Mouse (Mus musculus): ENCODE results near the gene Hhex.

The Hhex gene

GRCm38 (mm10) chr19:37449246-37449645 lies 14.6 kb downstream of the Hhex start:
- no peak for DNase-seq (ENCODE audit: low spot score)

DNA sequence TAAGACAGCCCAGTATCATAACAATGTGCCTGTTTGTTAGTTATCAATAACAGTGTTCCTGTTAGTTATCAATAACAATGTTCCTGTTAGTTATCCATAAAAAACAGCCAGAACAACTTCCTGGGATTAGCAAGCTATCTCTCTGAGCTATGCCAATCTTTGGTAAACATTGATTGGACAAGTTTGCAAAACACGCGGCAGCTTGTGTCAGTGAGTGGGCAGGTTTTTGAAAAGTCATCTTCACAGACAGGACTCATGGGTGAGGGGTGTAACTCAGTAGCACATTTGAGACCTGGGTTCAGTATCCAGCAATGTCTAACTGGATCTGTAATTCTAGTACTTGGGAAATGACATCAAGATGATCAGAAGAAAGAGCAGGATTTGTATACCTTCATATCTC lies 20.9 kb downstream of the Hhex start:
- no peak for DNase-seq (ENCODE audit: low spot score)

DNA sequence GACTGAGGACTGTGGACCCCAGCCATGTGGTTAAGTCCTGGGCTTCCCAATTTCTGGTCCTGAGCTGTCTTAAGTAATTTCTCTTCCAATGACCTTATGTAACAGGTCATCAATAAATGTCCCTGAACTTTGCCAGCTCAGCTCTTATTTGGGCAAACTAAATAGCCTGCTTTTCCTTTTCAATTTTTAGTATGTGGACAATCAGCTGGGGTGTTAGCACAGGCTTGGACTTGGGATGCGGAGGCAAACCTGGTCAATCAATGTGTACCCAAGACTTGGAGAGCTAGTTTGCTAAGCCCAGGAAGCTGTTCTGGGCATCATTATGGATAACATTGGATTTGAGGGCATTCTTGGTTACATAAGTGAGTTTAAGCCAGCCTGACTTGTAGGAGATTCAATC lies 21.4 kb downstream of the Hhex start:
- DNase-seq (ENCODE audit: low spot score) = no peak

GRCm38 (mm10) chr19:37458013-37458412 lies 23.4 kb downstream of the Hhex start:
- DNase-seq (ENCODE audit: low spot score) = no peak

GRCm38 (mm10) chr19:37466403-37466802 lies 31.8 kb downstream of the Hhex start:
- DNase-seq (ENCODE audit: low spot score) = no peak

DNA sequence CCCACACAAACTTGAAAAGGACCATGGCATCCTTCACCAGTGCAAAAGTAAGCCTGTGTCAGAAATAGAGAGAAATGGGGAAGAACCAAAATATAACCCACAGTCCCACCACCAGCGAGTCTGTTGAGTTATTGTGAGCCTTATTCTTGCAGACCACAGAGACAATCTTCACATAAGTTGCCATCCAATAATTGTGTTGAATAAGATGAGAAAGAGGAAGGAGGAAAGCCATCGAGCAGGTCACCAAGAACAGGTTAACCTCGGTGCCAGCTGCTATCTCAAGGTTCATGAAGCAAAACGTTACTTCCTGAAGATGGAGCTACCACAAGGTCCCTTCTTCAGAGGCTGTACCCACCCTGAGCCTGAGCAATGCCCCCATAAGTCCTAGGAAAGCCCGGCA lies 32.4 kb downstream of the Hhex start:
- DNase-seq (ENCODE audit: low spot score) = no peak

DNA sequence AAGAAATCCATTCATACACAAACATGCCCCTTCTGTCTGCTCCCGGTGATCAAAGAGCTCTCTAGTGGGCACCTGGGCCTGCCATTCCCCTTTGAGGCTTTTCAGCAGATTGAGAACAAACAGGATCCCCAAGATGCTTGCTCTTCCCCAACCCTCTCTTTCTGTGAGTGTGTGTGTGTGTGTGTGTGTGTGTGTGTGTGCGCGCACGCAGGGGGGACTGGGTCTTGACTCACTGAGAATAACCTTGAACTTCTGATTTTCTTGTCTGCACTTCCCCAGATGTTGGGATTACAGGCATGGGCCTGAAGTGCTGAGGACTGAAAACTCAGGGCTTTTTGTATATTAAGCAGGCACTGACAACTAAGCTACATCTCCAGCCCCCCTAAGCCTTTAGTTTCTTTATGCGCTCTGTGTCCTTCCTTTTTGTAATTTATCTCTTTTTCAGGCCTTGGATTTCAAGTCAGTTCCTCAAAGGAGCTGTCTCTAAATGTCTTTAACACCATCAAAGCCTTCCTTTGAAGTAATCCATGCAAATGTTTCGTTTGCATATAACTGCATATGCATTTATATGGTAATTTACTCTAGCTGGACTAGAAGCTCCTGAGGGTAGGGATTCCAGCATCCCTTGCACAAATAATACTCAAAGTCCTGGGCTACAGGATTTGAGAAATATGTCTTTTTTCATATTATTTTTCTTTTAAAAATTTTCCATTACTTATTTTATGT lies 34.4 kb downstream of the Hhex start:
- DNase-seq (ENCODE audit: low spot score) = no peak

DNA sequence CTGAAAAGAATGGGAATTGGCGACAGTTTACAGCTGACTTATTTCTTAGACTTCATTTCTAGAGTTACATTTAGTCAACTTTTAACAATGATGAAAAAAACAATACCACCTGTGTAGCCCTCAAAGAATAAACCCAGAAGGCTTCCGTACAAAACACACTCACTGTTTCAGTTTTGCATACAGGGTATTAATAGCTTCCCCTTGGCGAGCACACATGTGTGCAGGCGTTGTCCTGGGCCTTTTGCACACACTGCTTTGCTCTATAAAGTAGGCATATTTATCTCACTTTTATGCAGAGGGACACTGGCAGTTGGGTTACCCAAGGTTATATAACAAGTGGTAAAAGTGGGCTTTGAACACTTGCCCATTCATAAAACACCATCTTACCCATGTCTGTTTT lies 37.1 kb downstream of the Hhex start:
- DNase-seq (ENCODE audit: low spot score) = no peak

DNA sequence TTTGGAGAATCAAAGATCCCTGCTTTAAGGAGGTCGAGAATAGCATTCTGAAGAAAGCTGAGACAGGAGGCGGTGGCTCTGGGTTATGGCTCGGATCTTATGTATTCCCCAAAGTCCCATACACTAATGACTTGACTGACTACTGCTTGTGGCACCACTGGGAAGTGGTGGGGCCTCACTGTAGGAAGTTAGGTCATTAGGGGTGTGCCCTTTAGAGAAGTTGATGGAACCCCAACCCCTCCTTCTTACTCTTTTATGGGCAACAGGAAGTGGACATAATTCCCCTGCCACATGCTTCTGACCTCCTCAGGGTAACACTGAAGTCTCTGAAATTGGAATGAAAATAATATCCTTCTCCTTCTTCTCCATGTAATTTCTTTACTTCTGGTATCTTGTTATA lies 38.0 kb downstream of the Hhex start:
- no peak for DNase-seq (ENCODE audit: low spot score)

- DNase-seq (ENCODE audit: low spot score) = no peak
Measured at GRCm38 (mm10) chr19:37481704-37482103, 47.1 kb downstream of the Hhex start.

- DNase-seq (ENCODE audit: low spot score) = no peak
Measured at GRCm38 (mm10) chr19:37482556-37483187, 48.1 kb downstream of the Hhex start.

DNA sequence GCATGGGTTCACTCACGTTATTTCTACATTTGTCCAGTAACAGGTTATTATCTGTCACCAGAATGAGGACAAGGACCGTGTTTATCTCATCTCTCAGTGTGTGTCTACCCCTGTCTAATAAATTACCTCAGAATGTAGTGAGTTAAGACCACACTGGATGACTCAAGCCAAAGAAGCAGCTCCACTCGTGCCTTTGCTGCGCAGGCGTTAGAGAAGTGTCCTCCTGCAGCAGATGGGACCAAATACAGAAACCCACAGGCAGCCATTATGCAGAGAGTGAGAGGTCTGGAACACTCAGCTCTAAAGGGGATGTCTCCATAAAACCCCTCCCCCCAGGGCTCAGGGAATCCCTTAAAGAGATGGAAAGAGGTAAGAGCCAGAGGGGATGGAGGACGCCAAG lies 50.2 kb downstream of the Hhex start:
- no peak for DNase-seq (ENCODE audit: low spot score)

DNA sequence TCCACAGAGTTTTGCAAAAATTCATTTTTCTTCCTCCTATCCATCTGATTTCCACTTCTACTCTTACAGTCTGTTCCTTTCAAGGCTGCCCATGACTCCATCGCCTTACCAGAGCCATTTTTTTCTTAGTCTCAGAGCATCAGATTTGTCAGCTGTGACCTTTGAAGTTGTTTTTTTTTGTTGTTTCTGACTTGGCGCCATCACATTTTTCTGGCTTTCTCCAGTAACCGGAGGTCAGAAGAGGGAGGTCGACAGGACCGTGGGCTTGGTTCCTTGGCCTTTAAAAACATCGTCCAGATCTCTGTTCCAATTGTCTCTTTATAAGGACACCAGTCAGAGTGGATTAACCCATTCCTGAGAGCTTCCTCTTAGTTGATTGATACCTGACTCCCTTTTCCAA lies 52.2 kb downstream of the Hhex start:
- DNase-seq (ENCODE audit: low spot score) = no peak

DNA sequence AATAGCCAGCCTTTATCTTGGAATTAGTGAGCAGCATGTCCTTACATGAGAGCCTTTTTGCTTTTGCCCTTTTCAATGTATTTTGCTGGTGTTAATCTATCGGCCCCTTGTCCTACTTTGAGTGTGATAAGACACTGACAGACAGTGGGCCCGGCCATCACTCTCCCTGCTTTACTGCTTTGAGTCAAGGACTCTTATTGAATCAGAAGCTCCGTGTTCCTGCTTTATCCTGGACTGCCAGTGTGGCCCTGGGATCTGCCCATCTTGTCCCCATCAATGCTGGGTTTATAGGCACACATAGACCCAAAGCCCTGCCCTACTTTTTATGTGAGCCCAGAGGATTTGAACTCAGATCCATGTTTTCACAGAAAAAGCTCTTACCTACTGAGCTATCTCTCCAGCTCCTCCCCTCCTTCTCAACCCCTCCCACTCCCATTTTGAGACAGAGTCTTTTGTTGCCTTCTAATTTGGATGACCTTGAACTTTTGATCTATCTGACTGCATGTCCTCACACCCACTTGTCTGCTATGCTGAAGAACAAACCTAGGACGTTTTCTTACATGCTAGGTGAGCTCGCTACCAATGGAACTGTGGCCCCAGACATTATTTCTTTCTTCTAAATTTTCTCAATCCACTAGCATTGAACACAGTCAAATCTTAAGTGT lies 53.3 kb downstream of the Hhex start:
- no peak for DNase-seq (ENCODE audit: low spot score)

GRCm38 (mm10) chr19:37488608-37489262 lies 54.1 kb downstream of the Hhex start:
- peak; percentile 42 for DNase-seq (ENCODE audit: low spot score)
